Mouse (Mus musculus): ENCODE data around the gene Myo18b. TPM values are rescaled to one million over a fixed set of nuclear protein-coding genes. Genes with fewer than 3 reads are reported as not detected.
A peak's percentile ranks its signal among the peaks of the same experiment; 100 is the strongest.

The Myo18b gene
- polyA plus RNA-seq (2014; fragmentation: Nextera tagmentation; extraction: Ambion mirVana) = 0.87 and 1.4 TPM in 2 replicates

DNA sequence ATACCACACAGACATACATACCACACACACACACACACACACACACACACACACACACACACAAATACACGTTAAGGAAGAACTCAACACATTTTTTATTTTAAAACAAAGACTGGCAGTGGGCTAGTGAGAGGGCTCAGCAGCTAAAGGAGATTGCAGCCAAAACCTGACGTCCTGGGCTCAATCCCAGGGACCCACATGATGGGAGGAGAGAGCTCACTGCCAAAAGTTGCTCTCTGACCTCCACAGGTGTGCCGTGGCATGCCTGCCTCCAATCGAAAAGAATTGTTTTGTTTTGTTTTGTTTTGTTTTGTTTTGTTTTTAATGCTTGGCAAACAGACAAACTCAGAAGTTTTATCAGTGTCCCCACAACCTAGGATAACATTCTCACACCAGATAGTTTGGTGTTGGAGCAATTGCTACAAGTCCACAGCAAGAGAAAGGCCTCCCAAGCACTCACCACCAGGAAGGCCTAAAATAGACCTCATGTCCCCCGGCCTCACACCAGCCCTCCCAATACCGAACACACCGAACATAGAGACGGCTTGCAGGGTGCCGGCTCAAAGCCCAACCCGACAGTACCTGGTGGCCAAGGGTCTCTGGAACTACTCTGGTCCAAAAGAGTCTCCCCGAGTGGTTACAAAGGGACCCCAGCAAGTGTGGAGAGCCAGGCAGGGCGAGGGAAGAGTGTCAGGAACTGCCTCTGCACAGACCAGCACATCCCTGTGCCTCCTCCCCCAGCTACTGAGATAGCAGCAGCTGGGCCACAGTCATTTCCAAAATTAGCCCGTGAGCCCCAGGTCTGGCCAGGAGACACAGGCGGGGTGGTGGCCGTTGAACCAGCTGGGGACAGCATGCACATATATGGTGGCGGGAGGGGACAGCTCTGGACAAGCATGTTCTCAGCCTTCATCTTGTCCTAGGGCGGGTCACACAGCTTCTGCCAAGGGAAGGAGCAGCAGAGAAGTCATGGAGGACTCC is at the start of gene Myo18b:
Gene Myo18b, minus strand, starts transcription at position 689 of the 981 bp plus-strand sequence.
- ATAC-seq (ENCODE audit: low FRiP score, low TSS enrichment) (no peak), DNase-seq (no peak)
- no peak within 1 kb of the TSS for H3K4me3 ChIP-seq (replicated peaks; ENCODE audit: low read depth, low read length)
- WGBS = 82% methylated on average over 17 of the region's 17 CpGs
- H3K9ac ChIP-seq (replicated peaks; ENCODE audit: low read length) = no peak within 1 kb of the TSS
- H3K27me3 ChIP-seq (ENCODE audit: control insufficient read depth, insufficient read depth, low read length) = no peaks in the 10 kb centered on the region
- no peaks in the 10 kb centered on the region for H3K4me1 ChIP-seq (ENCODE audit: control insufficient read depth, insufficient read depth, low read length)
- no peak within 1 kb of the TSS for H3K27ac ChIP-seq (replicated peaks; ENCODE audit: low read depth, low read length)
- no peak within 1 kb of the TSS for H3K4me2 ChIP-seq (ENCODE audit: low read length)
- no peaks in the 10 kb centered on the region for H3K36me3 ChIP-seq (ENCODE audit: control insufficient read depth, insufficient read depth, low read length)
- no peaks in the 10 kb centered on the region for H3K9me3 ChIP-seq (ENCODE audit: control insufficient read depth, low read length)

DNA sequence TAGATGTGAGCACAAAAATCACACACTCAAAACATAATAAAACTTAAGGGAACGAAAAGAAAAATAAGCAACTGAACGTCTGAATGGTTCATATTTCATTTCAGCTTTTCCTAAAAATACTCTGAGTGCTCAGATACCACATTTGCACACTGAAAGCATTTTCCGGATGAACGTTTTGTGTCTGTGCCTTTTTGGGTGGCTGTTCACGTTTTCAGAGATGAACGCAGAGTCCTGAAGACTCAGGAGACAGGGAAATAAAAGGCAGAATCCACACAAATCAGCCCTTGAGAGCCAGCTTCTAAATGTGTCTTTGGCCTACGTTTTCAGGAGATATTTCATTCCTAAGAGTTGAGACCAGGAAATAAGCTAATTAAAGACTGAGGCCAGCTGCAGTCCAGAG is 49.8 kb upstream of the Myo18b start:
- Histone ChIP-seq H3K9me3 (ENCODE audit: control insufficient read depth, low read length) (no peaks in the 10 kb centered on the region), H3K9ac (replicated peaks; ENCODE audit: low read length) (no peak overlapping the region), H3K36me3 (ENCODE audit: control insufficient read depth, insufficient read depth, low read length) (no peaks in the 10 kb centered on the region), H3K4me3 (replicated peaks; ENCODE audit: low read depth, low read length) (no peak overlapping the region), H3K27ac (replicated peaks; ENCODE audit: low read depth, low read length) (no peak overlapping the region), H3K4me1 (ENCODE audit: control insufficient read depth, insufficient read depth, low read length) (no peaks in the 10 kb centered on the region), H3K27me3 (ENCODE audit: control insufficient read depth, insufficient read depth, low read length) (no peaks in the 10 kb centered on the region), H3K4me2 (ENCODE audit: low read length) (no peak overlapping the region)
- no peak for ATAC-seq (ENCODE audit: low FRiP score, low TSS enrichment)
- WGBS = 84% methylated on average over 7 of the region's 7 CpGs
- no peak for DNase-seq

- no peak for ATAC-seq (ENCODE audit: low FRiP score, low TSS enrichment)
- no peaks in the 10 kb centered on the region for H3K9me3 ChIP-seq (ENCODE audit: control insufficient read depth, low read length)
- H3K4me2 ChIP-seq (ENCODE audit: low read length) = no peak overlapping the region
- 40% methylated on average over 7 of the region's 7 CpGs for WGBS
- peak; percentile 54 for DNase-seq
- H3K4me1 ChIP-seq (ENCODE audit: control insufficient read depth, insufficient read depth, low read length) = no peaks in the 10 kb centered on the region
- no peaks in the 10 kb centered on the region for H3K27me3 ChIP-seq (ENCODE audit: control insufficient read depth, insufficient read depth, low read length)
- H3K4me3 ChIP-seq (replicated peaks; ENCODE audit: low read depth, low read length) = no peak overlapping the region
- H3K27ac ChIP-seq (replicated peaks; ENCODE audit: low read depth, low read length) = no peak overlapping the region
- H3K9ac ChIP-seq (replicated peaks; ENCODE audit: low read length) = no peak overlapping the region
- H3K36me3 ChIP-seq (ENCODE audit: control insufficient read depth, insufficient read depth, low read length) = no peaks in the 10 kb centered on the region
These were observed 46.1 kb upstream of the Myo18b start for GRCm38 (mm10) chr5:112942244-112942643.

GRCm38 (mm10) chr5:112941001-112941400 is 44.8 kb upstream of the Myo18b start:
- no peak overlapping the region for H3K27ac ChIP-seq (replicated peaks; ENCODE audit: low read depth, low read length)
- no peak for DNase-seq
- no peaks in the 10 kb centered on the region for H3K9me3 ChIP-seq (ENCODE audit: control insufficient read depth, low read length)
- H3K4me1 ChIP-seq (ENCODE audit: control insufficient read depth, insufficient read depth, low read length) = no peaks in the 10 kb centered on the region
- no peak overlapping the region for H3K4me2 ChIP-seq (ENCODE audit: low read length)
- no peaks in the 10 kb centered on the region for H3K27me3 ChIP-seq (ENCODE audit: control insufficient read depth, insufficient read depth, low read length)
- H3K36me3 ChIP-seq (ENCODE audit: control insufficient read depth, insufficient read depth, low read length) = no peaks in the 10 kb centered on the region; the same call in 1 of the 2 replicates
- WGBS = 95% methylated on average over 12 of the region's 12 CpGs
- no peak overlapping the region for H3K9ac ChIP-seq (replicated peaks; ENCODE audit: low read length)
- no peak for ATAC-seq (ENCODE audit: low FRiP score, low TSS enrichment)
- no peak overlapping the region for H3K4me3 ChIP-seq (replicated peaks; ENCODE audit: low read depth, low read length)

DNA sequence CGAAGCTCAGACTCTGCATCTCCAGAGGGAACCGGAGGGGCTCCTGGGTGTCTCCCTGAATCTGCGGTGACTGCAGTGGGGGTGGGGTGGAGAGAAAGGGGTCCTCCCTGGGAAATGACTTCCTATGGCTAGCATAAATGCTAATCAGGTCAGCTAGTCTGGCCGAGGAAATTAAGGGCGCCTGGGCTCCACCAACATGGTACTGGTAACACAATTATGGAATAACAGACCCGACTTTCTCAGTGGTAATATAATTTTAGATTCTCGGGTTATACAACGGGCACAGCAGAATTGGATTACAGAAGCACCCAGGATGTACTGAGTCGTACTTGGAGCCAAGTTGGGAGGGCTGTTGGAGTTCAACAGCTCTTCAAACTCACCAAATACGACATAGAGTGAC is 40.5 kb upstream of the Myo18b start:
- Histone ChIP-seq H3K4me2 (ENCODE audit: low read length) (no peak overlapping the region), H3K4me3 (replicated peaks; ENCODE audit: low read depth, low read length) (no peak overlapping the region), H3K9ac (replicated peaks; ENCODE audit: low read length) (no peak overlapping the region), H3K27me3 (ENCODE audit: control insufficient read depth, insufficient read depth, low read length) (no peaks in the 10 kb centered on the region), H3K36me3 (ENCODE audit: control insufficient read depth, insufficient read depth, low read length) (peaks cover 5% of the 10 kb centered on the region; the same call in 1 of the 2 replicates), H3K4me1 (ENCODE audit: control insufficient read depth, insufficient read depth, low read length) (no peaks in the 10 kb centered on the region), H3K9me3 (ENCODE audit: control insufficient read depth, low read length) (no peaks in the 10 kb centered on the region), H3K27ac (replicated peaks; ENCODE audit: low read depth, low read length) (no peak overlapping the region)
- ATAC-seq (ENCODE audit: low FRiP score, low TSS enrichment) (no peak), DNase-seq (no peak)
- 84% methylated on average over 10 of the region's 10 CpGs for WGBS

DNA sequence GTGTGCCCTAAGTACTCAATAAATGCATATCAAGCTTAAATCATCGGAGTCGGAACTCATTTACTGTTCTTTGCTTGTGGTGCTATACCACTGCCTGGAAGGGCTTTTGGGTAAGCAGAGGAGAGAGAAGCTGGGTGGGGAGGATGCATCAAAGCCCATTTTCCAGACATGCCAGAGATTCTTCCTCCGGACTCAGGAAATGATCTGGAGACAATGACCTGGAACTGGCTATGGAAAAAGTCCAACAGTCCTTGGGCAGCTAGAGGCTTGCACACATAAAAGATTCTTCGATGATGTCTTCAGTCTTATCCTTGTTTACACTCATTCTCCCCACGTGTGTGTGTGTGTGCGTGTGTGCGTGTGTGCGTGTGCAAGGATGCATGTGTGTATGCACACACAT is 39.3 kb upstream of the Myo18b start:
- ATAC-seq (ENCODE audit: low FRiP score, low TSS enrichment) (no peak), DNase-seq (no peak)
- Histone ChIP-seq H3K4me2 (ENCODE audit: low read length) (no peak overlapping the region), H3K36me3 (ENCODE audit: control insufficient read depth, insufficient read depth, low read length) (peaks cover 5% of the 10 kb centered on the region; the same call in 1 of the 2 replicates), H3K4me3 (replicated peaks; ENCODE audit: low read depth, low read length) (no peak overlapping the region), H3K27ac (replicated peaks; ENCODE audit: low read depth, low read length) (no peak overlapping the region), H3K9me3 (ENCODE audit: control insufficient read depth, low read length) (no peaks in the 10 kb centered on the region), H3K9ac (replicated peaks; ENCODE audit: low read length) (no peak overlapping the region), H3K4me1 (ENCODE audit: control insufficient read depth, insufficient read depth, low read length) (no peaks in the 10 kb centered on the region), H3K27me3 (ENCODE audit: control insufficient read depth, insufficient read depth, low read length) (no peaks in the 10 kb centered on the region)
- 92% methylated on average over 8 of the region's 8 CpGs for WGBS

DNA sequence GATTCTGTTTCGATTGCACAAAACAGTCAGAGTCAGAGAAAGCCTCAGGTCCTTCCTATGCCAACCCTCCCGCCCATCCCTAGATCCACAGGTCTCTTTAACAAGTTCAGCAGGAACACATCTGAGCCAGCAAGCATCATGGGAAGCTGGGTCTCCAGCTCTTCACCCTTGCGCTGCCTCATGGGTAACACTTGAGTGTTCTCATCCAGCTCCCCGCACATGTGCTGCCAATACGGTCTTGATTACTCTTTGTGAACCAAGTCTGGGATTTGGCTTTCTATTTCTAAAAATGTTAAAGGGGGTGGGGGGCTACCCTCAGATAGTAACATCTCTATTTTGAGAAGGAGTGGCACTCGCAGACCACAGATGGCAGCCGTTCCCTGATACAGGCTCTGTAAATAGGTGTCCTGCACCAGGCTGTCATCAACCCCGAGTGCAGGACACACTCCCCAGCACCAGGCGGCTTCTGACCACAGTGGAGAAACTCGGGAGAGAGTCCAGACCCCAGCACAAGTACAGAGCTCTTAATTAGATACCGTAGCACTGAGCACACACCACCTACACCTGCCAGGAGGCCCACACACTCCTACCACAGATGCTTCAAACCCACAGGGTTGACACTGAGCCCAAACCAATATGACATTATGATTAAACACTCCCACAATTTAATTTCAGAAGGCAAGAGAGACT is 36.9 kb upstream of the Myo18b start:
- H3K9me3 ChIP-seq (ENCODE audit: control insufficient read depth, low read length) = no peaks in the 10 kb centered on the region
- whole genome bisulfite sequencing = 84% methylated on average over 11 of the region's 11 CpGs
- ATAC-seq (ENCODE audit: low FRiP score, low TSS enrichment) (no peak), DNase-seq (no peak)
- H3K4me1 ChIP-seq (ENCODE audit: control insufficient read depth, insufficient read depth, low read length) = no peaks in the 10 kb centered on the region
- no peak overlapping the region for H3K27ac ChIP-seq (replicated peaks; ENCODE audit: low read depth, low read length)
- H3K36me3 ChIP-seq (ENCODE audit: control insufficient read depth, insufficient read depth, low read length) = peaks cover 9% of the 10 kb centered on the region
- H3K4me2 ChIP-seq (ENCODE audit: low read length) = no peak overlapping the region
- no peaks in the 10 kb centered on the region for H3K27me3 ChIP-seq (ENCODE audit: control insufficient read depth, insufficient read depth, low read length)
- no peak overlapping the region for H3K4me3 ChIP-seq (replicated peaks; ENCODE audit: low read depth, low read length)
- H3K9ac ChIP-seq (replicated peaks; ENCODE audit: low read length) = no peak overlapping the region

DNA sequence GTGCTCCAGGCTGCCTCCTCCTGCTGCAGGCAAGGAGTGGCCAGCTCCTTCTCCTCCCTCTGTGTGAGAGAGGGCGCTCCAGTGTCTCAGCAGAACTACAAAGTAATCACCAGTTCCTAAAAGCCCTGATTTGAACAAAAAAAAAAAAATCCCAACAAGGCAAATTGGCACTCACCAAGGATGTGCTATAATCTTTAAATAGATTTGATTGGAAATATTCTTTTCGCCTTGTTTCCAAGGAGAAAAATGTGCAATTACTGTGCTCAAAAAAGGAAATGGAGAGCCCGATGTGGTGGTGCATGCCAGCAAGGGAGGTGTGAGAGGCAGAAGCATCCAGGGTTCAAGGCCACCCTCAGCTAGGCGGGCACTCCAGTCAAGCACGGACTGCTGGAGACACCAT is 35.7 kb upstream of the Myo18b start:
- no peak for ATAC-seq (ENCODE audit: low FRiP score, low TSS enrichment)
- no peaks in the 10 kb centered on the region for H3K9me3 ChIP-seq (ENCODE audit: control insufficient read depth, low read length)
- no peaks in the 10 kb centered on the region for H3K27me3 ChIP-seq (ENCODE audit: control insufficient read depth, insufficient read depth, low read length)
- H3K4me1 ChIP-seq (ENCODE audit: control insufficient read depth, insufficient read depth, low read length) = peaks cover 5% of the 10 kb centered on the region; the same call in 1 of the 2 replicates
- H3K27ac ChIP-seq (replicated peaks; ENCODE audit: low read depth, low read length) = no peak overlapping the region
- no peak overlapping the region for H3K4me2 ChIP-seq (ENCODE audit: low read length)
- 79% methylated on average over 5 of the region's 5 CpGs for WGBS
- peaks cover 9% of the 10 kb centered on the region for H3K36me3 ChIP-seq (ENCODE audit: control insufficient read depth, insufficient read depth, low read length)
- H3K4me3 ChIP-seq (replicated peaks; ENCODE audit: low read depth, low read length) = no peak overlapping the region
- no peak overlapping the region for H3K9ac ChIP-seq (replicated peaks; ENCODE audit: low read length)
- DNase-seq = no peak
